Mouse (Mus musculus): ENCODE measurements at regions not wholly inside any gene's neighbourhood (a gene's known extent, or its start where the extent isn't known, plus 50 kb on each side); places are given as distances from the start of the nearest gene placed in this dataset.

DNA sequence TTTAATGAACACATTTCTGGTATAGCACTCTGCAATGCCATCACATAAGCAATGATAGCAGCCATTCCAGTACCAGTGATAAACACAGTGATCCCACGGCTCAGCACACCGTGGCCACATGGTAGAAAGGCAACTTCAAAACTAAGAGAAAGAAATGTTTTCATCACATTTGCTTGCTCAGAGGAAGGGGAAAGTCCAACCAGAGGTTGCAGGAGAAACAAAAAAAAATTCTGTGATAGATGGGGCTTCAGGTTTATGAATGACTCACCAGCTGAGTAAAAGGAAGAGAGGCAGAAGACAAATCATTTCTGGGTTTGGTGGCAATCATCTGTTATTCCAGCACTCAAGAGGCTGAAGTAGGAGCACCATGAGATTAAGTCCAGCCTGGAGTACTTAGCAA, 103.5 kb downstream of the Gm9733 start:
- TF ChIP-seq POLR2A (IDR thresholded peaks at IDR 0.05; ENCODE audit: low read depth, low read length) (no peak), CTCF (IDR thresholded peaks at IDR 0.05; ENCODE audit: extremely low read depth, insufficient read length, insufficient replicate concordance, low read depth, low read length) (no peak)

Data from small intestine, adult 2 months (tissue).